Mouse (Mus musculus) embryonic facial prominence, embryonic 14.5 days (tissue): ENCODE results near the gene Dchs1. TPM values are rescaled to one million over a fixed set of nuclear protein-coding genes. Genes with fewer than 3 reads are reported as not detected.

Experiments
- ATAC-seq: fragments of 200-750 bp; cut with Nextera tagmentation; 2 replicates; pipeline ENCODE4 v1.8.0; 2017; ENCODE audit warnings: low read depth, moderate number of reproducible peaks, moderate TSS enrichment
- DNase-seq: peaks from one replicate; pipeline ENCODE4 v3.0.0-alpha.2; 2015; ENCODE audit warnings: low spot score
- H3K27ac ChIP-seq: fragments of 300-500 bp; sonication (generic); replicated peaks from 2 replicates; pipeline ENCODE4 v1.5.1; 2014; ENCODE audit warnings: low read depth, mild to moderate bottlenecking, low read length, moderate library complexity
- H3K27me3 ChIP-seq: fragments of 300-500 bp; sonication (generic); replicated peaks from 2 replicates; pipeline ENCODE4 v1.6.1; 2014; ENCODE audit warnings: low read length; ENCODE audit not compliant: control insufficient read depth, insufficient read depth
- H3K36me3 ChIP-seq: fragments of 300-500 bp; sonication (generic); 2 replicates; pipeline ENCODE4 v1.6.1; 2014; ENCODE audit warnings: low read length, mixed read lengths; ENCODE audit not compliant: control insufficient read depth, insufficient read depth
- H3K4me1 ChIP-seq: fragments of 300-500 bp; sonication (generic); 2 replicates; pipeline ENCODE4 v1.6.1; 2014; ENCODE audit warnings: antibody characterized with exemption, low read length; ENCODE audit not compliant: control insufficient read depth, insufficient read depth
- H3K4me2 ChIP-seq: fragments of 300-500 bp; sonication (generic); 2 replicates; pipeline ENCODE4 v1.6.1; 2014; ENCODE audit warnings: low read depth, mild to moderate bottlenecking, low read length, moderate library complexity, mixed read lengths
- H3K4me3 ChIP-seq: fragments of 300-500 bp; sonication (generic); 2 replicates; pipeline ENCODE4 v1.5.1; 2014; ENCODE audit warnings: low read depth, mild to moderate bottlenecking, low read length
- H3K9ac ChIP-seq: fragments of 300-500 bp; sonication (generic); 2 replicates; pipeline ENCODE4 v1.6.1; 2014; ENCODE audit warnings: low read depth, mild to moderate bottlenecking, low read length, moderate library complexity, mixed read lengths
- H3K9me3 ChIP-seq: fragments of 300-500 bp; sonication (generic); 2 replicates; pipeline ENCODE4 v1.6.1; 2016; ENCODE audit warnings: low read length; ENCODE audit not compliant: control insufficient read depth
- WGBS: fragments of 180-500 bp; shearing (Covaris S2); extraction: QIAGEN DNeasy Blood & Tissue Kit; methylation state at CpG from one replicate; pipeline ENCODE4 v1.1.7; 2014; 5-methylcytosine and 5-hydroxymethylcytosine counted together
- polyA plus RNA-seq: library from polyadenylated mRNA; unstranded; fragments of >200 nt; fragmentation: Nextera tagmentation; extraction: Ambion mirVana; gene quantifications from 2 replicates; pipeline ENCODE4 v1.2.1, GENCODE M21; 2014

Gene Dchs1
- polyA plus RNA-seq, 1 experiment from 2014 or later = 21.2 TPM

DNA sequence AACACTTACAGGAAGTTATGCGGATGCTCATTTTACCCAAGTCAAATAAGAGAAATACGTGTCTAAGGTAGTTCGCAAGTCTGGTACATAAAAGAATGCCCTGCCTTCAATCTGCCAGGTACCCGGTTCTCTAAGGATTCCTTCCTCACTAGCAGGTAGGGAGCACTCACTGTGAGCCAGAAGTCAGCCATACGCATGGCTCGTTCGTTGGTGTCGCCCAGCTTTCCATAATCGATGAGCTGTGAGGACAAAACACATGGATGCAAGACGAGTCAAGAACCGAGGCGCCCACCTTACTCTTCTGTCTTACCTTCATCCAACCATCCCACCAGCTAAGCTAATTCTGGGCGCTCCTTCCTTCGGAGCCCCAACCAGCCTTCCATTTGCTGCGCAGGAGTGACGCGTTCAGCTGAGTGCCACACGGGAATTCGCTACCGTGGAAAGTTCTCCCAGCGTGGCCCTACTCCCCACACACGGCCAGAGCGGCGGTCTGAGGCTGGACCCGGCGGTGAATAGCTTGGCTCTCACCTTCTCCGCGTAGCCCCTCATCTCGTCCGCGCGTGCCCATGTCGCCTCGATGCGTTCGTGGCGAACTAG lies 22.9 kb upstream of the Dchs1 start:
- WGBS = 3% methylated on average over 37 of the region's 37 CpGs
- peak overlapping the region; percentile 69 for H3K4me3 ChIP-seq
- ATAC-seq (peak; percentile 34), DNase-seq (no peak)
- 0 out of 2 replicates have a peak, but pooled peaks cover 5% of the 10 kb centered on the region for H3K4me1 ChIP-seq
- peak overlapping the region; percentile 87 for H3K27ac ChIP-seq
- peak overlapping the region; percentile 66 for H3K4me2 ChIP-seq
- no peaks in the 10 kb centered on the region for H3K9me3 ChIP-seq
- peak overlapping the region; percentile 89 for H3K9ac ChIP-seq
- H3K27me3 ChIP-seq = no peaks in the 10 kb centered on the region
- H3K36me3 ChIP-seq = peaks cover 18% of the 10 kb centered on the region

DNA sequence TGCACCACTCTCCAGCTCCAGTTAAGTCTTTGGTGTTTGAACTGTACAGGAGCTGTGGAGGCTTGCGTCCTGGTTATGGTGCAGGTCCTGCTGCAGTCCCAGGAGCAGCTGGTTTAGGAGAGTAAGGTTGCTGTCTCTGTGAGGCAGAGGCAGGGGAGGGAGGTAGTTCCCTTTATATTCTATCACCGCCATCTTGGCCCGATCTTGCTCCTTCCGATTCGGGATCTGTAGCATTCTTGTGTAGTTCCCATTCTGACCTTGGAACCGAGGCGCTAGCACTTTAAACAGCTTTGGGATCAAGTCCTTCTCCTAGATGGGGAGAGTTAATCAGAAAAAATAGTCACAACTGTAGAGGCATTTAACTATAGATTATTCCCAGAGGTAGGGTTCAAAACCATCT lies 22.4 kb upstream of the Dchs1 start:
- Histone ChIP-seq H3K27me3 (no peaks in the 10 kb centered on the region), H3K36me3 (peaks cover 18% of the 10 kb centered on the region), H3K9ac (peak overlapping the region; percentile 89), H3K9me3 (no peaks in the 10 kb centered on the region), H3K4me3 (peak overlapping the region; percentile 69), H3K27ac (peak overlapping the region; percentile 87; the same call in 1 of the 2 replicates), H3K4me1 (0 out of 2 replicates have a peak, but pooled peaks cover 5% of the 10 kb centered on the region), H3K4me2 (peak overlapping the region; percentile 66)
- DNase-seq (no peak), ATAC-seq (no peak)
- 88% methylated on average over 7 of the region's 7 CpGs for WGBS

DNA sequence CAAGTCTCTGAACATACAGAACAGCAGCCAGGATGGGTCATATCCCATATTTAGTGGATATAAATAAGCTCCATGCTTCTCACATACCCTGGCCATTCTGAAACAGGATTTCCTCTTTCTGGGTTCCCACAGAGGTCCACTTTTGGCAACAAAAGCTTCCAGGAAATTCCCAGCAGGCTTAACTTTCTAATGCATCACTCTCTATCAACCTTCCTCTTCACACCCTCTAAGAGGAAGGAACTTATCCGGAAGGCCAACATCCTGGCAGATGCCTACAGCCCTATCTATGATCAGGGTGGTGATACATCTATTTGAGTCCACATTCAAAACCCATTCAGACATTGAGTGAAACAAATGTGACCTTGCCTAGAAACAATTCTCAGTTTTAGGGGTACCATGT lies 20.9 kb upstream of the Dchs1 start:
- H3K4me1 ChIP-seq = 0 out of 2 replicates have a peak, but pooled peaks cover 5% of the 10 kb centered on the region
- no peak overlapping the region for H3K9ac ChIP-seq
- H3K27ac ChIP-seq = no peak overlapping the region
- H3K36me3 ChIP-seq = peaks cover 18% of the 10 kb centered on the region
- ATAC-seq (no peak), DNase-seq (no peak)
- no peak overlapping the region for H3K4me3 ChIP-seq
- no peak overlapping the region for H3K4me2 ChIP-seq
- H3K9me3 ChIP-seq = no peaks in the 10 kb centered on the region
- H3K27me3 ChIP-seq = no peaks in the 10 kb centered on the region
- WGBS = 96% methylated on average over 1 of the region's 1 CpGs

DNA sequence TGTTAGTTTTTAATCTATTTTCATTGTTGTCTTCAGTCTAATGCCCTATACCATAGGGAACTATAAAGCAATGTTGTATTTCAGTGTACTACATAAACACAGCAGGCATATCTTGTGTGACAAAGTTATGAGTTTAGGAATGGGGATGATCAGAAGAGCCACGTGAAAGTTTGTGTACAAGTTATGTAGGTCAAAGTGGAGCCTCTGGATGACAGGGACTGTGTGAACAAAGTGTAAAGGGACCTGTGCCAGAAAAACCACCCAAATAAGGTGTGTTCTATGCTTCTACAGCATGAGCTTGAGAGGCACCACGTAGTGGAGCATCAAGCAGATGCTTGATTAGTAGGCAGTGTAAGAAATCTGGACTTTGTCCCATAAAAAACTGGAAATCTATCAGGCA lies 19.3 kb upstream of the Dchs1 start:
- Histone ChIP-seq H3K27ac (no peak overlapping the region), H3K9me3 (no peaks in the 10 kb centered on the region), H3K36me3 (peaks cover 18% of the 10 kb centered on the region), H3K27me3 (no peaks in the 10 kb centered on the region), H3K4me1 (0 out of 2 replicates have a peak, but pooled peaks cover 5% of the 10 kb centered on the region), H3K4me3 (no peak overlapping the region), H3K4me2 (no peak overlapping the region), H3K9ac (no peak overlapping the region)
- no peak for ATAC-seq
- DNase-seq = no peak
- WGBS = 74% methylated on average over 2 of the region's 2 CpGs

DNA sequence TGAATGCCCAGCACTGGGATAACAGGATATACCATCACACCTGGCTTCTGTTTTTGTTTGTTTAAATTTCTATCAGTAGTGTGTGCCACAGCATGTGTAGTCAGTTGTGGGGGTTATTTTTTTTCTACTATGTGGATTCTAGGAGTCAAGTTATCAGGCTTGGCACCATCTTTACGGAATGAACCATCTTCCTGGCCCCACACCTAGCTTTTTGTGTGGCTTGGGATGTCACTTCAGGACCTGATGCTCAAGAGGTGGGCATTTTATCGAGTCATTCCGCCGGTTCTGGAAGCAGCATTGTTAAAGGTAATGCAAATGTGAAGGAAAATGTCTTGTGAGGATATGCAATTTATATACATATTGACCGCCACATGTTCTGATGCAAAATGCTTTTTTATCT lies 18.7 kb upstream of the Dchs1 start:
- H3K9me3 ChIP-seq = no peaks in the 10 kb centered on the region
- H3K4me2 ChIP-seq = no peak overlapping the region
- H3K4me3 ChIP-seq = no peak overlapping the region
- ATAC-seq = no peak
- 77% methylated on average over 5 of the region's 5 CpGs for WGBS
- H3K36me3 ChIP-seq = peaks cover 18% of the 10 kb centered on the region
- H3K27me3 ChIP-seq = no peaks in the 10 kb centered on the region
- 0 out of 2 replicates have a peak, but pooled peaks cover 5% of the 10 kb centered on the region for H3K4me1 ChIP-seq
- H3K9ac ChIP-seq = no peak overlapping the region
- DNase-seq = no peak
- no peak overlapping the region for H3K27ac ChIP-seq

DNA sequence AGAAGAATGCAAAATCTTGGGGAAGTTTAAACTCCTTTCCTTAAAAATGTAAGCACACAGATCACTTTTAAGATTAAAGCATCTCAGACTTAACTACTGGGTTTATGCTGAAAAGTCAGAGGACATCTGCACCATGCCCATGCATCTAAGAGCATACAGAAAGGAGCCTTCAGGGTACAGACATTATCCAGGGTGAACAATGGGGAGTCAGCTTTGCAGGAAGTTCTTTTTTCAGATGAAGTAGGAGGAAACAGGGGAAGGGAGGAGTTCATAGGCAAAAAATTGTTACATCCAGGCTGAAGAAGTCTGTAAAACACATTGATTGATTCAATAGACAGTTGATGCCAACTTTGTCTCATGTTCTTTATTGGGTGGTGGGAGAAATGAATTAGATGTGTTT lies 16.0 kb upstream of the Dchs1 start:
- Histone ChIP-seq H3K27ac (no peak overlapping the region), H3K4me1 (no peaks in the 10 kb centered on the region), H3K4me3 (no peak overlapping the region), H3K4me2 (no peak overlapping the region), H3K9ac (no peak overlapping the region), H3K36me3 (peaks cover 3% of the 10 kb centered on the region), H3K27me3 (no peaks in the 10 kb centered on the region), H3K9me3 (no peaks in the 10 kb centered on the region)
- DNase-seq = no peak
- no peak for ATAC-seq

DNA sequence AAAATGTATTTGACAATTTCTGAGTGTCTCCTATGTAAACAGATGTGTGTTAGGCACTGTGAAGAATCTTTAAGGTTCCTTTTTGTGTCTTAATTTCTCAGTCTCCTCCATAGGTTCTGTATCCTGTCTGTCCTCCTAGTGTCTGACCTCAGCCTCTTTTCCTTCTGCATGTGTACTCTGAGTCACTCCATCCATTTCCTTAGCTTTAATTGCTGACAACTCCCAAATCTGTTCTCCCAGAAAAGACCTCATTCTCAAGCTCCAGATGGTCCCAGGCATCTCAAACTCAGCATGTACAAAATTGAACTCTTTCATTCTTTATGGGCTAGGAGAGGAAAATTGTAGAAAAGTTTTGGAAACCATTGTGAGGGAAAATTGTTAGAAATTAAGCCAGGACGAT lies 15.3 kb upstream of the Dchs1 start:
- DNase-seq = no peak
- H3K27me3 ChIP-seq = no peaks in the 10 kb centered on the region
- ATAC-seq = no peak
- no peak overlapping the region for H3K27ac ChIP-seq
- no peaks in the 10 kb centered on the region for H3K9me3 ChIP-seq
- H3K4me2 ChIP-seq = no peak overlapping the region
- no peaks in the 10 kb centered on the region for H3K36me3 ChIP-seq
- WGBS = 26% methylated on average over 1 of the region's 1 CpGs
- H3K4me1 ChIP-seq = no peaks in the 10 kb centered on the region
- H3K4me3 ChIP-seq = no peak overlapping the region
- no peak overlapping the region for H3K9ac ChIP-seq

DNA sequence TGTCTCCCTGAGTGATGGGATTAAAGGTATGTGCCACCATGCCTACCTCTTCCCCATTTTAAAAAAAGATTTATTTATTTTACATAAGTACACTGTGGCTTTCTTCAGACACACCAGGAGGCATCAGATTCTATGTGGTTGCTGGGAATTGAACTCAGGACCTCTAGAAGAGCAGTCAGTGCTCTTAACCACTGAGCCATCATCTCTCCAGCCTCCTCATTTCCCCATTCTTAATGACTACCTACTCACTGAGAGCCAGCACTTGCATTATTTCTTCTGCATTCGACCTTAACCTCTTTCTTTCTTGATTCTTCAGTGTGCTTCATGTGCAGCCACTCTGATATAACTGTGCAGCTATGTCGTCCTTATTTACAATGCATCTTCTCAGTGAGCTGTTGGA lies 14.9 kb upstream of the Dchs1 start:
- no peaks in the 10 kb centered on the region for H3K36me3 ChIP-seq
- H3K9me3 ChIP-seq = no peaks in the 10 kb centered on the region
- DNase-seq = no peak
- no peak overlapping the region for H3K9ac ChIP-seq
- H3K27me3 ChIP-seq = no peaks in the 10 kb centered on the region
- no peak for ATAC-seq
- H3K27ac ChIP-seq = no peak overlapping the region
- H3K4me1 ChIP-seq = no peaks in the 10 kb centered on the region
- H3K4me3 ChIP-seq = no peak overlapping the region
- WGBS = 43% methylated on average over 2 of the region's 2 CpGs
- no peak overlapping the region for H3K4me2 ChIP-seq

DNA sequence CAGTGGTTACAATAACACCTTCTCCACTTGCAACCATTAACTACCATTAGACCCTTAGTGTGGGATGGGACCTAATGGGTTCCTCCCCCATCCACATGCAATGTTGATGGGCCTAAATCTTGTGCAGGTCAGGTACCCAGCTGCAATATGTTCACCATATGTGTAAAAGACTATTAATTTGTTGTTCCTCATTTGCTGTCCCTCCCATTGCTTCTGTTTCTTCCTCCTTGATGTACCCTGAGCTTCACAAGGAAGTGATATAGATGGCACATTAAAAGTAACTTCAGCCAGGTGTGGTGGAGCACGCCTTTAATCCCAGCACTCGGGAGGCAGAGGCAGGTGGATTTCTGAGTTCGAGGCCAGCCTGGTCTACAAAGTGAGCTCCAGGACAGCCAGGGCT lies 9.5 kb upstream of the Dchs1 start:
- H3K4me1 ChIP-seq = no peaks in the 10 kb centered on the region
- H3K9me3 ChIP-seq = no peaks in the 10 kb centered on the region
- no peak for ATAC-seq

More for the DNA sequence above, 9.5 kb upstream of the Dchs1 start:
- H3K27ac ChIP-seq = no peak overlapping the region
- no peaks in the 10 kb centered on the region for H3K27me3 ChIP-seq
- no peak for DNase-seq
- 94% methylated on average over 3 of the region's 3 CpGs for WGBS
- no peak overlapping the region for H3K4me2 ChIP-seq
- H3K9ac ChIP-seq = no peak overlapping the region
- no peak overlapping the region for H3K4me3 ChIP-seq
- no peaks in the 10 kb centered on the region for H3K36me3 ChIP-seq
